Mouse (Mus musculus) CH12.LX (cell line): ENCODE results near the gene Astl. TPM values are rescaled to one million over a fixed set of nuclear protein-coding genes. Genes with fewer than 3 reads are reported as not detected.

Experiments
- DNase-seq: peaks from one replicate; pipeline ENCODE4 v3.0.0-alpha.2; 2013; ENCODE audit errors: extremely low read depth
- H3K27ac ChIP-seq: 2 replicates; pipeline ENCODE4 v1.5.1; 2012; ENCODE audit warnings: low read depth, mild to moderate bottlenecking, control low read depth, moderate library complexity; ENCODE audit not compliant: insufficient read depth
- H3K27me3 ChIP-seq: replicated peaks from 2 replicates; pipeline ENCODE3; 2012; ENCODE audit warnings: inconsistent platforms
- H3K36me3 ChIP-seq, 2 experiments: replicated peaks in 1 of 2; 2 replicates each; pipeline versions ENCODE3 to v1.6.1; 2012; ENCODE audit warnings: inconsistent platforms in 1 of 2, low read length in 1 of 2, mild to moderate bottlenecking in 1 of 2, mixed read lengths in 1 of 2, moderate library complexity in 1 of 2; ENCODE audit not compliant: control insufficient read depth in 1 of 2, insufficient read depth in 1 of 2
- H3K4me1 ChIP-seq, 2 experiments: 2 replicates each; pipeline ENCODE4 v1.6.1; 2012; ENCODE audit warnings: inconsistent platforms in 1 of 2, moderate library complexity in 1 of 2; ENCODE audit not compliant: insufficient read depth in 2 of 2, control insufficient read depth in 1 of 2
- H3K4me2 ChIP-seq: 2 replicates; pipeline ENCODE4 v1.6.1; 2012; ENCODE audit warnings: low read depth, mild to moderate bottlenecking, control low read depth; ENCODE audit not compliant: poor library complexity, insufficient read depth, severe bottlenecking
- H3K4me3 ChIP-seq, 3 experiments: fragments of 150-350 bp in 1 of 3; sonication (generic) in 1 of 3; replicated peaks in 1 of 3; 2 replicates each; pipeline versions ENCODE3 to v1.5.1; 2011 to 2012; ENCODE audit warnings: low read depth in 2 of 3, low read length in 2 of 3, mild to moderate bottlenecking in 2 of 3, moderate library complexity in 2 of 3, control low read depth in 1 of 3, improper control_type of control experiment in 1 of 3, inconsistent platforms in 1 of 3, mixed read lengths in 1 of 3; ENCODE audit not compliant: poor library complexity in 1 of 3
- H3K79me2 ChIP-seq: replicated peaks from 2 replicates; pipeline ENCODE4 v1.6.1; 2012; ENCODE audit warnings: mild to moderate bottlenecking, moderate library complexity; ENCODE audit not compliant: control insufficient read depth, poor library complexity, insufficient read depth, severe bottlenecking; ENCODE audit errors: extremely low read depth
- H3K9ac ChIP-seq: 2 replicates; pipeline ENCODE4 v1.6.1; 2012; ENCODE audit warnings: low read depth, mild to moderate bottlenecking, control low read depth, moderate library complexity; ENCODE audit not compliant: insufficient read depth
- H3K9me3 ChIP-seq: replicated peaks from 2 replicates; pipeline ENCODE3; 2012; ENCODE audit warnings: low read length, inconsistent platforms, mixed read lengths
- BHLHE40 ChIP-seq: IDR thresholded peaks from 2 replicates; pipeline ENCODE4 v1.6.1; 2011; ENCODE audit warnings: mild to moderate bottlenecking, low read depth, low read length, improper control_type of control experiment
- CHD1 ChIP-seq: IDR thresholded peaks from 2 replicates; pipeline ENCODE4 v1.6.1; 2012; ENCODE audit warnings: low read depth, low read length, improper control_type of control experiment, inconsistent platforms
- CHD2 ChIP-seq: IDR thresholded peaks from 2 replicates; pipeline ENCODE4 v1.6.1; 2011; ENCODE audit warnings: low read length, improper control_type of control experiment
- CTCF ChIP-seq, 2 experiments: IDR thresholded peaks in 1 of 2; conservative IDR thresholded peaks in 1 of 2; 2 replicates each; pipeline ENCODE4 v1.5.1; 2011 to 2012; ENCODE audit warnings: low read depth in 2 of 2, low read length in 2 of 2, improper control_type of control experiment in 1 of 2, inconsistent platforms in 1 of 2, mild to moderate bottlenecking in 1 of 2, moderate library complexity in 1 of 2
- EP300 ChIP-seq: IDR thresholded peaks from 2 replicates; pipeline ENCODE4 v1.6.1; 2011; ENCODE audit warnings: low read length, improper control_type of control experiment
- ETS1 ChIP-seq: conservative IDR thresholded peaks from 2 replicates; pipeline ENCODE4 v1.6.1; 2012; ENCODE audit warnings: low read depth, mild to moderate bottlenecking, inconsistent platforms, low read length, improper control_type of control experiment, moderate library complexity
- HCFC1 ChIP-seq: IDR thresholded peaks from 2 replicates; pipeline ENCODE4 v1.6.1; 2012; ENCODE audit warnings: low read depth, mild to moderate bottlenecking, inconsistent platforms, low read length, improper control_type of control experiment
- IRF4 ChIP-seq: IDR thresholded peaks from 2 replicates; pipeline ENCODE4 v1.6.1; 2014; ENCODE audit warnings: low read depth, mild to moderate bottlenecking, inconsistent platforms, low read length, improper control_type of control experiment
- JUN ChIP-seq: IDR thresholded peaks from 2 replicates; pipeline ENCODE4 v1.6.1; 2011; ENCODE audit warnings: low read depth, mild to moderate bottlenecking, low read length, improper control_type of control experiment, moderate library complexity; ENCODE audit not compliant: insufficient read depth
- JUND ChIP-seq: conservative IDR thresholded peaks from 2 replicates; pipeline ENCODE4 v1.6.1; 2011; ENCODE audit warnings: low read depth, low read length, improper control_type of control experiment
- MAFK ChIP-seq: IDR thresholded peaks from 2 replicates; pipeline ENCODE4 v1.6.1; 2011; ENCODE audit warnings: low read length, improper control_type of control experiment; ENCODE audit not compliant: insufficient replicate concordance
- MAX ChIP-seq: IDR thresholded peaks from 2 replicates; pipeline ENCODE4 v1.6.1; 2011; ENCODE audit warnings: low read length, improper control_type of control experiment
- MAZ ChIP-seq: IDR thresholded peaks from 2 replicates; pipeline ENCODE4 v1.6.1; 2012; ENCODE audit warnings: low read depth, mild to moderate bottlenecking, inconsistent platforms, low read length, improper control_type of control experiment, moderate library complexity
- MEF2A ChIP-seq: IDR thresholded peaks from 2 replicates; pipeline ENCODE4 v1.6.1; 2014; ENCODE audit warnings: low read depth, mild to moderate bottlenecking, inconsistent platforms, low read length, improper control_type of control experiment, borderline replicate concordance
- MXI1 ChIP-seq: IDR thresholded peaks from 2 replicates; pipeline ENCODE4 v1.6.1; 2011; ENCODE audit warnings: mild to moderate bottlenecking, low read depth, low read length, improper control_type of control experiment
- MYC ChIP-seq: IDR thresholded peaks from 2 replicates; pipeline ENCODE4 v1.6.1; 2011; ENCODE audit warnings: low read depth, mild to moderate bottlenecking, improper control_type of control experiment, low read length
- NRF1 ChIP-seq: IDR thresholded peaks from 2 replicates; pipeline ENCODE4 v1.6.1; 2014; ENCODE audit warnings: low read depth, mild to moderate bottlenecking, inconsistent platforms, low read length, improper control_type of control experiment, moderate library complexity
- PAX5 ChIP-seq: IDR thresholded peaks from 2 replicates; pipeline ENCODE4 v1.6.1; 2012; ENCODE audit warnings: low read length, inconsistent platforms, mixed read lengths
- POLR2A ChIP-seq: IDR thresholded peaks from 2 replicates; pipeline ENCODE4 v1.6.1; 2011; ENCODE audit warnings: low read depth, mild to moderate bottlenecking, improper control_type of control experiment, low read length
- POLR2AphosphoS2 ChIP-seq: IDR thresholded peaks from 2 replicates; pipeline ENCODE4 v1.6.1; 2011; ENCODE audit warnings: low read depth, low read length, improper control_type of control experiment
- RAD21 ChIP-seq: IDR thresholded peaks from 2 replicates; pipeline ENCODE4 v1.6.1; 2011; ENCODE audit warnings: low read depth, mild to moderate bottlenecking, low read length, improper control_type of control experiment, moderate library complexity
- RCOR1 ChIP-seq: conservative IDR thresholded peaks from 2 replicates; pipeline ENCODE4 v1.6.1; 2012; ENCODE audit warnings: low read depth, mild to moderate bottlenecking, inconsistent platforms, low read length, improper control_type of control experiment
- SIN3A ChIP-seq: IDR thresholded peaks from 2 replicates; pipeline ENCODE4 v1.6.1; 2012; ENCODE audit warnings: low read length, improper control_type of control experiment, inconsistent platforms
- SMC3 ChIP-seq: IDR thresholded peaks from 2 replicates; pipeline ENCODE4 v1.6.1; 2011; ENCODE audit warnings: low read depth, low read length, improper control_type of control experiment
- TBP ChIP-seq: conservative IDR thresholded peaks from 2 replicates; pipeline ENCODE4 v1.6.1; 2011; ENCODE audit warnings: low read depth, low read length, improper control_type of control experiment
- TCF12 ChIP-seq: IDR thresholded peaks from 2 replicates; pipeline ENCODE4 v1.6.1; 2014; ENCODE audit warnings: low read depth, mild to moderate bottlenecking, inconsistent platforms, low read length, improper control_type of control experiment
- USF1 ChIP-seq: IDR thresholded peaks from 2 replicates; pipeline ENCODE4 v1.6.1; 2014; ENCODE audit warnings: low read depth, mild to moderate bottlenecking, inconsistent platforms, low read length, improper control_type of control experiment
- USF2 ChIP-seq: conservative IDR thresholded peaks from 2 replicates; pipeline ENCODE4 v1.6.1; 2011; ENCODE audit warnings: low read depth, low read length, improper control_type of control experiment
- ZKSCAN1 ChIP-seq: IDR thresholded peaks from 2 replicates; pipeline ENCODE4 v1.6.1; 2012; ENCODE audit warnings: low read depth, inconsistent platforms, low read length, improper control_type of control experiment, borderline replicate concordance
- ZMIZ1 ChIP-seq: IDR thresholded peaks from 2 replicates; pipeline ENCODE4 v1.6.1; 2012; ENCODE audit warnings: low read depth, mild to moderate bottlenecking, inconsistent platforms, low read length, improper control_type of control experiment
- dilution Hi-C: fragments of 300-500 bp; cut with MboI; formaldehyde crosslinking; loops from 2 replicates; pipeline ENCODE4 v1.14.3; 2020; ENCODE audit warnings: low sequenced_read_pairs; ENCODE audit not compliant: extremely low pct_unique_long_range_greater_than_20kb, extremely low pct_ligation_motif_present
- in situ Hi-C: fragments of 300-500 bp; cut with MboI; formaldehyde crosslinking; loops from 3 replicates; pipeline ENCODE4 v1.14.3; 2019; ENCODE audit warnings: low sequenced_read_pairs, low pct_ligation_motif_present, low pct_unique_long_range_greater_than_20kb, mixed read lengths
- polyA plus RNA-seq: library from polyadenylated mRNA; unstranded; fragments of >175 nt; gene quantifications from 2 replicates; pipeline ENCODE4 v1.2.1, GENCODE M21; 2012; ENCODE audit warnings: low read depth; ENCODE audit not compliant: insufficient read length
- total RNA-seq, 2 experiments: library from RNA; depleted of rRNA; stranded (reverse); fragments of 300-350 nt in 1 of 2; fragments of >200 nt in 1 of 2; gene quantifications; 2 replicates each; pipeline ENCODE4 v1.2.3; 2012 to 2014

The Astl gene
- total and polyA plus RNA-seq, 3 experiments, result 0.08 TPM; not detected in 2

- in situ Hi-C loops, result no loop called here
- Histone ChIP-seq H3K9ac (no peak overlapping the region), H3K4me1 (peaks cover 48 to 93% of the 10 kb centered on the region in 2 experiments), H3K9me3 (no peaks in the 10 kb centered on the region), H3K27me3 (no peaks in the 10 kb centered on the region), H3K27ac (no peak overlapping the region), H3K36me3 (peaks cover 0 to 22% of the 10 kb centered on the region in 2 experiments), H3K4me2 (no peak overlapping the region), H3K4me3 (peak overlapping the region in 1 of 3 experiments; percentile 23), H3K79me2 (no peaks in the 10 kb centered on the region)
- dilution Hi-C loops, result no loop called here
- DNase-seq, result no peak
- TF ChIP-seq MAX (no peak), IRF4 (no peak), SIN3A (no peak), HCFC1 (no peak), CTCF (conservative IDR thresholded peaks at IDR 0.05 in 1 of 2, IDR thresholded peaks at IDR 0.05 in 1 of 2; ENCODE audit: low read depth in 2 of 2, low read length in 2 of 2) (no peak), ZMIZ1 (no peak), EP300 (no peak)
These were observed 14.0 kb upstream of the Astl start for GRCm38 (mm10) chr2:127324456-127324855.

GRCm38 (mm10) chr2:127328090-127328851, 10.2 kb upstream of the Astl start:
- dilution Hi-C loops, result no loop called here
- Histone ChIP-seq H3K4me1 (peaks cover 56 to 87% of the 10 kb centered on the region in 2 experiments), H3K79me2 (no peaks in the 10 kb centered on the region), H3K4me2 (no peak overlapping the region), H3K27me3 (no peaks in the 10 kb centered on the region), H3K36me3 (peaks cover 0 to 34% of the 10 kb centered on the region in 2 experiments), H3K27ac (no peak overlapping the region), H3K4me3 (no peak overlapping the region), H3K9ac (no peak overlapping the region), H3K9me3 (no peaks in the 10 kb centered on the region)
- no peak for TF ChIP-seq JUND
- 0 out of 2 replicates have a peak, but pooled peaks have one; percentile 37 for TF ChIP-seq SIN3A
- TF ChIP-seq MEF2A, result no peak
- TF ChIP-seq POLR2AphosphoS2, result no peak
- TF ChIP-seq BHLHE40, result 0 out of 2 replicates have a peak, but pooled peaks have one; percentile 15
- TF ChIP-seq EP300, result 0 out of 2 replicates have a peak, but pooled peaks have one; percentile 47
- TF ChIP-seq RAD21, result no peak
- TF ChIP-seq TBP, result no peak
- no peak for TF ChIP-seq MXI1
- no peak for TF ChIP-seq MAZ
- TF ChIP-seq POLR2A, result no peak
- no peak for TF ChIP-seq ZMIZ1
- no peak for TF ChIP-seq PAX5
- TF ChIP-seq ZKSCAN1, result no peak
- TF ChIP-seq JUN, result no peak
- TF ChIP-seq ETS1, result 0 out of 2 replicates have a peak, but pooled peaks have one; percentile 22
- TF ChIP-seq TCF12, result 0 out of 2 replicates have a peak, but pooled peaks have one; percentile 52
- no peak for TF ChIP-seq USF1
- TF ChIP-seq MAFK, result no peak
- no peak for TF ChIP-seq USF2
- no peak for TF ChIP-seq SMC3
- no peak for TF ChIP-seq NRF1
- TF ChIP-seq MYC, result no peak
- TF ChIP-seq IRF4, result no peak
- no peak for TF ChIP-seq CHD1
- no peak for TF ChIP-seq RCOR1
- TF ChIP-seq HCFC1, result no peak
- no peak for TF ChIP-seq CHD2
- TF ChIP-seq CTCF (conservative IDR thresholded peaks at IDR 0.05 in 1 of 2, IDR thresholded peaks at IDR 0.05 in 1 of 2; ENCODE audit: low read depth in 2 of 2, low read length in 2 of 2), result no peak
- in situ Hi-C loops, result no loop called here
- peak; percentile 43 for DNase-seq
